11 mouse cellular contexts compared by ENCODE assay signal in genomic region chr12:52834781-52835279, GRCm38 (mm10).
DNase-seq lines count a peak whose midpoint lies in the region; ATAC-seq lines count a peak whose summit lies in the region.
"Had no signal": no experiment of that assay in that cellular context is flagged by ENCODE, and none has a peak within 500 bp of the region (broad histone marks: within the 10 kb centered on the region; RNA-seq: fewer than 3 reads in every experiment).

No protein-coding gene starts in this region.

- ATAC-seq in hindbrain, embryonic 11.5 days (ENCODE audit: low FRiP score): peak; percentile 62
- no peak; the same call in 1 of the 2 replicates for ATAC-seq in midbrain, embryonic 15.5 days (replicated peaks)
- ATAC-seq: inflammation-experienced regulatory T-cells, adult 6 months had no signal

- 46% methylated on average over 6 of the region's 6 CpGs for WGBS in forebrain, embryonic 10.5 days
- WGBS in hindbrain, embryonic 11.5 days: 51% methylated on average over 6 of the region's 6 CpGs
- 25% methylated on average over 6 of the region's 6 CpGs for WGBS in midbrain, embryonic 15.5 days

- H3K36me3 ChIP-seq in forebrain, embryonic 10.5 days (replicated peaks): no peaks in the 10 kb centered on the region
- H3K36me3 ChIP-seq in hindbrain, embryonic 11.5 days (ENCODE audit: control insufficient read depth, insufficient read depth, low read length): no peaks in the 10 kb centered on the region
- H3K36me3 ChIP-seq in midbrain, embryonic 15.5 days (replicated peaks): no peaks in the 10 kb centered on the region
- H3K36me3 ChIP-seq: liver, embryonic 13.5 days had no signal

- H3K27ac ChIP-seq in forebrain, embryonic 10.5 days: peak overlapping the region; percentile 90
- H3K27ac ChIP-seq in hindbrain, embryonic 11.5 days (ENCODE audit: low read depth, low read length): peak overlapping the region; percentile 81
- peak overlapping the region; percentile 69 for H3K27ac ChIP-seq in midbrain, embryonic 15.5 days
- H3K27ac ChIP-seq: liver, embryonic 13.5 days had no signal

- H3K9ac ChIP-seq in hindbrain, embryonic 11.5 days (ENCODE audit: low read depth, low read length): no peak overlapping the region
- no peak overlapping the region for H3K9ac ChIP-seq in midbrain, embryonic 15.5 days
- H3K9ac ChIP-seq: liver, embryonic 13.5 days had no signal

- peak; percentile 92 for DNase-seq in heart, adult 11 months
- no peak for DNase-seq in heart, adult 8-10 months (ENCODE audit: low spot score)
- DNase-seq in forebrain, embryonic 10.5 days (ENCODE audit: extremely low spot score, low spot score): no peak
- peak; percentile 42 for DNase-seq in hindbrain, embryonic 11.5 days (ENCODE audit: low spot score)
- no peak for DNase-seq in thymus, postnatal 14 days
- no peak for DNase-seq in adipocyte (ENCODE audit: low spot score)
- no peak for DNase-seq in spleen, adult 18-20 months
- DNase-seq: liver, embryonic 13.5 days; thymus, postnatal 25 days had no signal

- no peak overlapping the region for H3K4me2 ChIP-seq in hindbrain, embryonic 11.5 days (replicated peaks; ENCODE audit: low read depth, low read length)
- no peak overlapping the region for H3K4me2 ChIP-seq in midbrain, embryonic 15.5 days
- H3K4me2 ChIP-seq: liver, embryonic 13.5 days had no signal

- H3K4me1 ChIP-seq in forebrain, embryonic 10.5 days: peaks cover 59% of the 10 kb centered on the region
- peaks cover 7% of the 10 kb centered on the region for H3K4me1 ChIP-seq in hindbrain, embryonic 11.5 days (replicated peaks; ENCODE audit: control insufficient read depth, insufficient read depth, low read length)
- peaks cover 36% of the 10 kb centered on the region for H3K4me1 ChIP-seq in midbrain, embryonic 15.5 days

- H3K9me3 ChIP-seq in forebrain, embryonic 10.5 days: no peaks in the 10 kb centered on the region
- H3K9me3 ChIP-seq in hindbrain, embryonic 11.5 days (ENCODE audit: control insufficient read depth, low read length): no peaks in the 10 kb centered on the region
- no peaks in the 10 kb centered on the region for H3K9me3 ChIP-seq in midbrain, embryonic 15.5 days
- H3K9me3 ChIP-seq: liver, embryonic 13.5 days had no signal

- H3K27me3 ChIP-seq in forebrain, embryonic 10.5 days (ENCODE audit: poor library complexity, severe bottlenecking): no peaks in the 10 kb centered on the region
- H3K27me3 ChIP-seq in hindbrain, embryonic 11.5 days (ENCODE audit: control insufficient read depth, insufficient read depth, low read length): no peaks in the 10 kb centered on the region
- no peaks in the 10 kb centered on the region for H3K27me3 ChIP-seq in midbrain, embryonic 15.5 days (replicated peaks)
- H3K27me3 ChIP-seq: liver, embryonic 13.5 days had no signal

- H3K4me3 ChIP-seq in forebrain, embryonic 10.5 days: 0 out of 2 replicates have a peak overlapping the region, but pooled peaks have one; percentile 2
- no peak overlapping the region for H3K4me3 ChIP-seq in hindbrain, embryonic 11.5 days (ENCODE audit: low read depth, low read length)
- H3K4me3 ChIP-seq in midbrain, embryonic 15.5 days: no peak overlapping the region
- H3K4me3 ChIP-seq: liver, embryonic 13.5 days had no signal

Comparison
In these comparisons a context has a peak if more than half of its experiments do, and no peak if none do; other contexts are left out.
1. DNase-seq: peak in heart, adult 11 months (single experiment) and hindbrain, embryonic 11.5 days (single experiment); none in heart, adult 8-10 months (single experiment), forebrain, embryonic 10.5 days (single experiment), thymus, postnatal 14 days (single experiment), adipocyte (single experiment) and spleen, adult 18-20 months (0 of 2).
2. Peak in every context shown above with its lines, with median percentiles within 50 percentile points of each other: H3K27ac ChIP-seq.